Mouse (Mus musculus) heart, embryonic 15.5 days (tissue): Measurements from ENCODE around the gene Kazn. TPM values are rescaled to one million over a fixed set of nuclear protein-coding genes. Genes with fewer than 3 reads are reported as not detected.

Source experiments
- ATAC-seq: fragments of 200-750 bp; cut with Nextera tagmentation; replicated peaks from 2 replicates; pipeline ENCODE4 v1.8.0; 2017; ENCODE audit warnings: low read depth, moderate TSS enrichment; ENCODE audit not compliant: insufficient number of reproducible peaks, insufficient read depth, low FRiP score
- H3K27ac ChIP-seq: fragments of 300-500 bp; sonication (generic); 2 replicates; pipeline ENCODE4 v1.5.1; 2015; ENCODE audit warnings: mild to moderate bottlenecking, inconsistent platforms
- H3K27me3 ChIP-seq: fragments of 300-500 bp; sonication (generic); 2 replicates; pipeline ENCODE4 v1.6.1; 2015; ENCODE audit warnings: inconsistent platforms
- H3K36me3 ChIP-seq: fragments of 300-500 bp; sonication (generic); 2 replicates; pipeline ENCODE4 v1.6.1; 2015; ENCODE audit warnings: mild to moderate bottlenecking, inconsistent platforms
- H3K4me1 ChIP-seq: fragments of 300-500 bp; sonication (generic); replicated peaks from 2 replicates; pipeline ENCODE4 v1.6.1; 2015; ENCODE audit warnings: inconsistent platforms
- H3K4me2 ChIP-seq: fragments of 300-500 bp; sonication (generic); 2 replicates; pipeline ENCODE4 v1.6.1; 2015; ENCODE audit warnings: inconsistent platforms, mild to moderate bottlenecking, moderate library complexity
- H3K4me3 ChIP-seq: fragments of 300-500 bp; sonication (generic); 2 replicates; pipeline ENCODE4 v1.5.1; 2015; ENCODE audit warnings: mild to moderate bottlenecking, inconsistent platforms
- H3K9ac ChIP-seq: fragments of 300-500 bp; sonication (generic); 2 replicates; pipeline ENCODE4 v1.6.1; 2015; ENCODE audit warnings: mild to moderate bottlenecking, inconsistent platforms
- H3K9me3 ChIP-seq: fragments of 300-500 bp; sonication (generic); replicated peaks from 2 replicates; pipeline ENCODE4 v1.6.1; 2016; ENCODE audit warnings: inconsistent platforms
- WGBS: fragments of 180-500 bp; shearing (Covaris S2); methylation state at CpG from one replicate; pipeline ENCODE4 v1.1.7; 2015; ENCODE audit warnings: mixed read lengths; 5-methylcytosine and 5-hydroxymethylcytosine counted together
- polyA plus RNA-seq: library from polyadenylated mRNA; unstranded; fragments of >200 nt; fragmentation: Nextera tagmentation; extraction: Ambion mirVana; gene quantifications from 2 replicates; pipeline ENCODE4 v1.2.1, GENCODE M21; 2015

The Kazn gene
- polyA plus RNA-seq, 1 experiment from 2014 or later, result 4.3 TPM

GRCm38 (mm10) chr4:142098303-142098702, 140.9 kb downstream of the Kazn start:
- H3K4me1 ChIP-seq, result peaks cover 29% of the 10 kb centered on the region
- H3K27me3 ChIP-seq, result no peaks in the 10 kb centered on the region; the same call in 1 of the 2 replicates
- no peak overlapping the region for H3K4me3 ChIP-seq
- 10% methylated on average over 8 of the region's 8 CpGs for WGBS
- no peaks in the 10 kb centered on the region for H3K9me3 ChIP-seq
- no peak overlapping the region for H3K27ac ChIP-seq
- H3K36me3 ChIP-seq, result no peaks in the 10 kb centered on the region
- H3K4me2 ChIP-seq, result peak overlapping the region; percentile 49
- 0 out of 2 replicates have a peak, but pooled peaks have one; percentile 24 for ATAC-seq
- 0 out of 2 replicates have a peak overlapping the region, but pooled peaks have one; percentile 12 for H3K9ac ChIP-seq

GRCm38 (mm10) chr4:142097871-142098270, 141.3 kb downstream of the Kazn start:
- 24% methylated on average over 5 of the region's 5 CpGs for WGBS
- no peaks in the 10 kb centered on the region; the same call in 1 of the 2 replicates for H3K27me3 ChIP-seq
- 0 out of 2 replicates have a peak overlapping the region, but pooled peaks have one; percentile 12 for H3K9ac ChIP-seq
- no peak overlapping the region for H3K4me3 ChIP-seq
- H3K4me2 ChIP-seq, result peak overlapping the region; percentile 49
- no peaks in the 10 kb centered on the region for H3K36me3 ChIP-seq
- H3K9me3 ChIP-seq, result no peaks in the 10 kb centered on the region
- peaks cover 24% of the 10 kb centered on the region for H3K4me1 ChIP-seq
- ATAC-seq, result no peak
- no peak overlapping the region for H3K27ac ChIP-seq

DNA sequence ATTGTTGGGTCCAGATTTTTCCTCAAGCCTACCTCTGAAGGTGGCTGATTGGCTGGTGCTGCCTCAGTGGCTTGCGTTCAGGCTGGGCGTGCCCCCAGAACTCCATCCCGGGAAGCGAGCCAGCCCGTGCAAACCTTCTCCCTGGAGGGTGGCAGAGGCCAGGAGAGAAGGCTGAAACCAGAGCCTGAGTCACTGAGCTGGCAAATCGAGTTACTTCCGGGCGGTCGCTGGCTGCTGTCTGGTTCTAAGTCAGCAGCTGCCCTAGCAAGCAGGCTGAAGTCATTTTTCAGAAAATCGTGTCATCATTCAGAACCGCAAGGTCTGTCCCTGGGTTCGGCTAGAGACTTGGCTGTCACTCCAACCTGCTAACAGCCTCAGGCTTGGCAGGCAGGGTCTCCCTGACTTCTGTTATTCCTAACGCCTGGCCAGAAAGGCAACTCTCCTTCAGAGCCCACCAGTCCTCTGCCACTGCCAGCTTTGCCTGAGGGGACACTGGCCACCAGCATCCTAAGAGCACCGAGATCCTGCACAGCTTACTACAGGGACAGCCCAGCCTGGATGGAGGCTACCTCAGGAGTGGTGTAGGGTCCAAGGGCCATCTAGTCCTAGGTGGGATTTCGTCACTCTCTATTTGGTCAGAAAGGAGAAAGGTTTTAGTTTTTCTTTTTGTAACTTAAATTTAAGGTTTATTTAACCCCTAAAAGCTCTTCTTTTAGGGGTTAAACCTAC, 143.5 kb downstream of the Kazn start:
- Histone ChIP-seq H3K4me3 (no peak overlapping the region), H3K9ac (no peak overlapping the region), H3K4me1 (peaks cover 24% of the 10 kb centered on the region), H3K4me2 (no peak overlapping the region), H3K36me3 (no peaks in the 10 kb centered on the region), H3K27me3 (no peaks in the 10 kb centered on the region; the same call in 1 of the 2 replicates), H3K27ac (no peak overlapping the region), H3K9me3 (no peaks in the 10 kb centered on the region)
- no peak; the same call in 1 of the 2 replicates for ATAC-seq
- 49% methylated on average over 15 of the region's 15 CpGs for WGBS

DNA sequence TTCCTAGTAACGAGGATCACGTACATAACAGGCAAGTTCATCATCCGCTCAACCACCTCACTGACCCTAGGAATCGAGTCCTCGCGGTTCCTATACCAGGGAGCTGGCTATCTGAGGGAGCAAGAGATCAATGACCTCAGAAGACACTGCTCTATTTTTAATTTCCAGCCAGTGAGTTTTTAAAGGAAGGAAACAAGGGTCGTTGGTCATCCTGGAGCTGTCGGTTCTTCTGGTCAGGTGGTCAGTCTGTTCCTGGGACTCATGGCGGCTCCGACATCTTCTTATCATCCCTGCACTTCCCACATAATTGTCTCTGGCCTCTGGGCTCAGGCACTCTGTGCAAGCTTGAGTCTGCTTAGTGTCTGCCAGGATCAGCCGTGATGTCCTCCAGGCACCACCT, 144.8 kb downstream of the Kazn start:
- Histone ChIP-seq H3K4me1 (peaks cover 24% of the 10 kb centered on the region), H3K4me2 (no peak overlapping the region), H3K9ac (no peak overlapping the region), H3K27ac (no peak overlapping the region), H3K4me3 (no peak overlapping the region), H3K9me3 (no peaks in the 10 kb centered on the region), H3K27me3 (peaks cover 4% of the 10 kb centered on the region), H3K36me3 (no peaks in the 10 kb centered on the region)
- no peak for ATAC-seq
- WGBS, result 49% methylated on average over 11 of the region's 11 CpGs

DNA sequence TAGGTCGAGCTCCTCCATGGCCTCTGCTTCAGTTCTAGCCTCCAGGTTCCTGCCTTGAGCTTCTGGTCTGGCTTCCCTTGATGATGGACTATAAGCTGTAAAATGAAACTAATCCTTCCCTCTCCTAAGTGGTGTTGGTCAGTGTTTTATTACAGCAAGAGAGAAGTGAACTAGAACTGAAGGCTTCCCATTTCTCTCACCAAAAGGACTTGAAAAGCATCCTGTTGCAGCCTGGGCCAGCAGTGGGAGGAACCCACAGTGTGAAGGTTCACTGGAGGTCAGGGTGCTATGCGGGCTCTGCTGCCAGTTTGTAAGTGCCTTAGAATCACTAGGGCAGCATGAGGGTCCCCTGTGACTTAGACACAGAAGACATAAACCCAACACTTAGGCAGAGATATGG, 148.1 kb downstream of the Kazn start:
- H3K4me3 ChIP-seq, result no peak overlapping the region
- H3K4me2 ChIP-seq, result no peak overlapping the region
- H3K36me3 ChIP-seq, result no peaks in the 10 kb centered on the region
- H3K9me3 ChIP-seq, result no peaks in the 10 kb centered on the region
- peaks cover 10% of the 10 kb centered on the region for H3K4me1 ChIP-seq
- 54% methylated on average over 2 of the region's 2 CpGs for WGBS
- no peak overlapping the region for H3K9ac ChIP-seq
- no peak for ATAC-seq
- H3K27me3 ChIP-seq, result peaks cover 4% of the 10 kb centered on the region
- H3K27ac ChIP-seq, result no peak overlapping the region

GRCm38 (mm10) chr4:142089966-142090365, 149.2 kb downstream of the Kazn start:
- WGBS, result 78% methylated on average over 6 of the region's 6 CpGs
- Histone ChIP-seq H3K4me1 (peaks cover 10% of the 10 kb centered on the region), H3K9me3 (no peaks in the 10 kb centered on the region), H3K4me2 (no peak overlapping the region), H3K27me3 (peaks cover 4% of the 10 kb centered on the region; the same call in 1 of the 2 replicates), H3K4me3 (no peak overlapping the region), H3K27ac (no peak overlapping the region), H3K36me3 (no peaks in the 10 kb centered on the region), H3K9ac (no peak overlapping the region)
- ATAC-seq, result no peak

DNA sequence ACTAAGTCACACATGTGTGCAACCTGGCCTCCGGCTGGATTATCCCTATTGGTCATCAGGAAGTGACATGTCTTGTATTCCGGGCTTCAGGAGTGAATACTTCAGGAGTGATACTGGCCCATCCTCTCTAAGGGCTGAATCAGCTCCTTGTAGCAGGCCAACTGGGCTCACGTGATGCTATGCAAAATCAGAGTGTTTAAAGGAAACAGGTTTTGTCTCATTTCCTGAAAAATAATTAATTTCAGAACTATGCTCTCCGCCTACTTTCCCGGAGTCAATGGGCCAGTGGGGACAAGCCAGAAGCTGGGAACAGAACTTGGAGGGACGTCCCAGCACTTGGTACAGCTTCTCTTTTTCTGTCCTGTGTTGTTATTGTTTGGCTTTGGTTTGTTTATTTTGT, 150.4 kb downstream of the Kazn start:
- Histone ChIP-seq H3K4me2 (no peak overlapping the region), H3K4me3 (no peak overlapping the region), H3K4me1 (peaks cover 12% of the 10 kb centered on the region), H3K27me3 (peaks cover 4% of the 10 kb centered on the region; the same call in 1 of the 2 replicates), H3K36me3 (no peaks in the 10 kb centered on the region), H3K9ac (no peak overlapping the region), H3K27ac (no peak overlapping the region), H3K9me3 (no peaks in the 10 kb centered on the region)
- ATAC-seq, result no peak
- WGBS, result 66% methylated on average over 6 of the region's 6 CpGs

DNA sequence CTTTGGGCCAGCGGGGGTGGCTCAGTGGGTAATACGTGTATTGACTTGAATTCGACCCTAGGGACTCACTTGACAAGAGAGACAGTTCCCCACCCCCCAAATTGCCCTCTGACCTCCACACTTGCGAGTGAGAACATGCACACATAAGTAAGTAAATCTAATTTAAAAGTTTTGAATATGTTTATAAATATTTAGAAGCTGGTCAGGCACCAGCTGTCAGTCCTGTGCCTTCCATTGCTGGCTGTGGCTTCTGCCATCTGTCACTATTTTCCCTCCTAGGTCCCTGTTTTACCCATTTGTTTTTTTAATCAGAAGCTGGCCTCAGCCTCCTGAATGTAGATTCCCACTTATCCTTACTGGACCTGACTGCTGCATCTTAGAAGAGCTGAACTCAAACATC, 150.8 kb downstream of the Kazn start:
- WGBS, result 64% methylated on average over 4 of the region's 4 CpGs
- peaks cover 13% of the 10 kb centered on the region for H3K4me1 ChIP-seq
- H3K27ac ChIP-seq, result no peak overlapping the region
- no peak overlapping the region for H3K4me2 ChIP-seq
- H3K9me3 ChIP-seq, result no peaks in the 10 kb centered on the region
- peaks cover 4% of the 10 kb centered on the region; the same call in 1 of the 2 replicates for H3K27me3 ChIP-seq
- H3K4me3 ChIP-seq, result no peak overlapping the region
- no peak overlapping the region for H3K9ac ChIP-seq
- H3K36me3 ChIP-seq, result no peaks in the 10 kb centered on the region
- no peak for ATAC-seq

DNA sequence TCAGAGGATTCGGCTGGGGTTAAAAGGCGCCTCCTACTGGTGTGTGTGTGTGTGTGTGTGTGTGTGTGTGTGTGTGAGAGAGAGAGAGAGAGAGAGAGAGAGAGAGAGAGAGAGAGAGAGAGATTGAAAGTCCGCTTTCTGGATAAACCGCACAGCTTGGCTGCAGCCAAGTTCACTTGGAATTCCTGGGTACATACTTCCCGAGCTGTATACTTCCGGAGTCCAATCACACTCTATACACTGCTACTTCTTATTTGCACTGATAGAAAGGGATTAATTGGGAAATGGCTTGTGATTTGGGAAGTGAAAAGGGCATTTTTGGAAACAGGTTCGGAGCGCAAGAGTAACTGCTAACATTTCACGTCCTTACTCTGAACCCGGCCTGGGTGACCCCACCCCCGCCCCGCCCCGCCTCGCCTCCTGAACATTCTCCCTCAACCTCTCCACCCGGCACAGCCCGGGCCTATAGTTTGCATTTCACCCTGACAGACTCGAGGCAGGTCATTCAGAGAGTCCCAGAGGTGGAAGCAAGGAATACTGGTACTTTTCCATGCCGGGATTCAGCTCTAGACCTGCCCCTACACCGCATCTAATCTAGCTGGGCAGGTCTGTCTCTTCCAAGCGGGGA, 154.2 kb downstream of the Kazn start:
- Histone ChIP-seq H3K27me3 (peaks cover 3% of the 10 kb centered on the region; the same call in 1 of the 2 replicates), H3K4me1 (peaks cover 47% of the 10 kb centered on the region), H3K27ac (peak overlapping the region; percentile 95), H3K4me2 (peak overlapping the region; percentile 85), H3K4me3 (peak overlapping the region; percentile 74), H3K9me3 (no peaks in the 10 kb centered on the region), H3K36me3 (no peaks in the 10 kb centered on the region), H3K9ac (peak overlapping the region; percentile 74)
- WGBS, result 10% methylated on average over 20 of the region's 20 CpGs
- no peak for ATAC-seq

GRCm38 (mm10) chr4:142084131-142084899, 154.9 kb downstream of the Kazn start, which contains the start of gene Tmem51:
Gene Tmem51 (minus strand): TSS chr4:142084304.
- ATAC-seq, result peak; percentile 88
- H3K4me3 ChIP-seq, result peak within 1 kb of the TSS; percentile 74
- under 1% methylated on average over 50 of the region's 52 CpGs for WGBS
- peaks cover 54% of the 10 kb centered on the region for H3K4me1 ChIP-seq
- no peaks in the 10 kb centered on the region for H3K9me3 ChIP-seq
- no peaks in the 10 kb centered on the region for H3K27me3 ChIP-seq
- H3K9ac ChIP-seq, result peak within 1 kb of the TSS; percentile 74
- no peaks in the 10 kb centered on the region for H3K36me3 ChIP-seq
- H3K4me2 ChIP-seq, result peak within 1 kb of the TSS; percentile 85
- peak within 1 kb of the TSS; percentile 95 for H3K27ac ChIP-seq

- ATAC-seq, result peak; percentile 64
- Histone ChIP-seq H3K4me2 (peak overlapping the region; percentile 85), H3K4me3 (peak overlapping the region; percentile 74), H3K9ac (peak overlapping the region; percentile 74), H3K9me3 (no peaks in the 10 kb centered on the region), H3K27me3 (no peaks in the 10 kb centered on the region), H3K27ac (peak overlapping the region; percentile 95), H3K4me1 (peaks cover 56% of the 10 kb centered on the region), H3K36me3 (no peaks in the 10 kb centered on the region)
- 1% methylated on average over 27 of the region's 29 CpGs for WGBS
Measured at GRCm38 (mm10) chr4:142083762-142084130, 155.5 kb downstream of the Kazn start.
